Mouse (Mus musculus): ENCODE data around the gene Tm2d1.

DNA sequence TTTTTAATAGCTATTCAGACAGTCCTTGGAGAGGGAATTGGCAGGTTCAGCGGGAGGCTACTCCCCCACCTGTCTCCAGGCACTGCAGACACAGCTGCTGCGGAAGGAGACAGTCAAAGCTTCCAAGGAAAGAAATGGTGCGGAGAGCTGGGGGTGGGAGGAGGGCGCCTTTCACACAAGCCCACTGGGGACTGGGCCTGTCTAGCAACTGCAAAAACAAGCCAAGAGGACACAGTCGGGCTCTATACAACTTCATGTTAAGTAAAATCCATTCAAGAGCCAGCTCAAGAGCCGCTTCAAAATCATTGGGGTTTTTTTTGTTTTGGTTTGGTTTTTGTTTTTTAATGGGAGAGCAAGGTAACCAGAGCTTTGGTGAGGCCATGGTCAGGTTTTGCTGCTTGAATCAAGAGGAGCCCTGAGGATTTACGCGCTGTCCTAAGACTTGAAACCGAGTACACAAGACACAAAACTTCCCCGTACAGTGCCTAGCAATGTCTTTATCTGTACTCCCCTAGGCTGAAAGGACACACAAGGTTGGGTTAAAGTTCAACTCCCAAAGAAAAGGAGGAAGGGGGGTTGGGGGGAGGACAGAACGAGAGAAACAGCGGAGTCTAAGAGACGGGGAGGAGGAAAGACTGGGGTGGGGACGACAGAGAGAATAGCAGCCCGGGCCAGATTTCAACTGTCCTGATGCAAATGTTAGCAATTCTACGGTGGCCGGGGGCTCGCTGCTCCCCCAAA, 61.6 kb downstream of the Tm2d1 start:
- TF ChIP-seq CTCF (IDR thresholded peaks at IDR 0.05; ENCODE audit: borderline replicate concordance, extremely low read depth, insufficient read depth, insufficient read length): no peak
- TF ChIP-seq POLR2A (IDR thresholded peaks at IDR 0.05; ENCODE audit: borderline replicate concordance, extremely low read depth, insufficient read depth, insufficient read length, poor library complexity, severe bottlenecking): no peak

Data from brain, embryonic 14.5 days (tissue).